Mouse (Mus musculus) thymus, adult 2 months (tissue): ENCODE measurements around the gene Rnf39.

Experiments used
- CTCF ChIP-seq: fragments of 200-500 bp; IDR thresholded peaks from 2 replicates; pipeline ENCODE4 v1.5.1; 2012; ENCODE audit warnings: mild to moderate bottlenecking, control low read depth, low read length, moderate library complexity, borderline replicate concordance; ENCODE audit not compliant: control insufficient read depth, poor library complexity, insufficient read depth; ENCODE audit errors: extremely low read depth
- POLR2A ChIP-seq: fragments of 200-500 bp; IDR thresholded peaks from 2 replicates; pipeline ENCODE4 v1.6.1; 2012; ENCODE audit warnings: mild to moderate bottlenecking, low read length, control low read depth, moderate library complexity; ENCODE audit not compliant: control insufficient read depth, poor library complexity, insufficient read depth; ENCODE audit errors: extremely low read depth

DNA sequence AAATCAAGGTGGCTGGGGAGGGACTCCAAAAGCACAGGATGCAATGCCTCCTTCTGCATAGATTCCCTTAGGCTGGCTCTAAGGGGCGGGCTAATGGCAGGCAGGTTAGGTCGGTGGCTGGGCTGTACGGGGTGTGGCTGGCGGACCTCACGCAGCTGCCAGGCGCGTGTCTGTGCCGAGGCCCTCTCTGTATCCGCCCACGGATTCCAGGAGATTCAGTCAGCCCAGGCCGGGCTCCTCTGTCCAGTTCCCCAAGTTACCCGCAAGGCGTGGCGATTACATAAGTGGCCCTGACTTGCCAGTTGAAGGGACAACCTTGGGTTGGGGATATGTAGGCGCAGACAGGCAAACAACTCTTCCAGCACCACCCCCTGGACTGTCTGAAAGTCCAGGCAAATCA lies 22.5 kb upstream of the Rnf39 start:
- TF ChIP-seq POLR2A, result no peak
- TF ChIP-seq CTCF, result no peak
